Mouse (Mus musculus): ENCODE measurements around the gene Plch2. TPM values are rescaled to one million over a fixed set of nuclear protein-coding genes. Genes with fewer than 3 reads are reported as not detected.

The Plch2 gene
- polyA plus RNA-seq, 1 experiment from 2014 or later, result 0.22 TPM

- 93% methylated on average over 12 of the region's 12 CpGs for WGBS
- Histone ChIP-seq H3K9me3 (ENCODE audit: control insufficient read depth, low read length) (no peaks in the 10 kb centered on the region), H3K9ac (ENCODE audit: low read length) (no peak overlapping the region), H3K36me3 (ENCODE audit: control insufficient read depth, insufficient read depth, low read length) (peaks cover 90% of the 10 kb centered on the region), H3K27me3 (ENCODE audit: control insufficient read depth, insufficient read depth, low read length) (no peaks in the 10 kb centered on the region), H3K4me3 (ENCODE audit: control insufficient read depth in 1 of 2, insufficient read depth in 1 of 2, low read depth in 1 of 2, low read length in 2 of 2) (no peak overlapping the region), H3K4me1 (ENCODE audit: control insufficient read depth in 2 of 2, insufficient read depth in 2 of 2, low read length in 2 of 2) (peaks cover 2 to 9% of the 10 kb centered on the region in 2 experiments; a peak in 2 of 4 replicates), H3K4me2 (ENCODE audit: low read length) (no peak overlapping the region), H3K27ac (replicated peaks in 1 of 2; ENCODE audit: control insufficient read depth in 1 of 2, insufficient read depth in 1 of 2, low read depth in 2 of 2, low read length in 2 of 2) (no peak overlapping the region)
- ATAC-seq (ENCODE audit: insufficient number of reproducible peaks, insufficient read depth, low FRiP score, low read depth), result no peak
These were observed 84.0 kb downstream of the Plch2 start for GRCm38 (mm10) chr4:154972546-154972945.

- H3K36me3 ChIP-seq (ENCODE audit: control insufficient read depth, insufficient read depth, low read length), result peaks cover 45% of the 10 kb centered on the region
- ATAC-seq (ENCODE audit: insufficient number of reproducible peaks, insufficient read depth, low FRiP score, low read depth), result no peak
- H3K4me1 ChIP-seq (ENCODE audit: control insufficient read depth in 2 of 2, insufficient read depth in 2 of 2, low read length in 2 of 2), result peaks cover 28 to 45% of the 10 kb centered on the region in 2 experiments
- H3K9ac ChIP-seq (ENCODE audit: low read length), result no peak overlapping the region
- no peaks in the 10 kb centered on the region for H3K9me3 ChIP-seq (ENCODE audit: control insufficient read depth, low read length)
- no peak overlapping the region for H3K4me2 ChIP-seq (ENCODE audit: low read length)
- peaks cover 12% of the 10 kb centered on the region for H3K27me3 ChIP-seq (ENCODE audit: control insufficient read depth, insufficient read depth, low read length)
- no peak overlapping the region for H3K4me3 ChIP-seq (ENCODE audit: control insufficient read depth in 1 of 2, insufficient read depth in 1 of 2, low read depth in 1 of 2, low read length in 2 of 2)
- peak overlapping the region in 1 of 2 experiments; percentile 48; a peak in 1 of 4 replicates for H3K27ac ChIP-seq (replicated peaks in 1 of 2; ENCODE audit: control insufficient read depth in 1 of 2, insufficient read depth in 1 of 2, low read depth in 2 of 2, low read length in 2 of 2)
- WGBS, result 66% methylated on average over 5 of the region's 5 CpGs
These were observed 89.4 kb downstream of the Plch2 start for GRCm38 (mm10) chr4:154967173-154967572.

- 67% methylated on average over 3 of the region's 3 CpGs for WGBS
- H3K9ac ChIP-seq (ENCODE audit: low read length), result peak overlapping the region; percentile 45
These were observed 90.7 kb downstream of the Plch2 start for GRCm38 (mm10) chr4:154965856-154966255.

GRCm38 (mm10) chr4:154964581-154965235 is 91.9 kb downstream of the Plch2 start:
- H3K27me3 ChIP-seq (ENCODE audit: control insufficient read depth, insufficient read depth, low read length), result peaks cover 36% of the 10 kb centered on the region
- H3K4me3 ChIP-seq (ENCODE audit: control insufficient read depth in 1 of 2, insufficient read depth in 1 of 2, low read depth in 1 of 2, low read length in 2 of 2), result peak overlapping the region; percentile 82 to 96
- ATAC-seq (ENCODE audit: insufficient number of reproducible peaks, insufficient read depth, low FRiP score, low read depth), result no peak; the same call in none of the 2 replicates
- H3K36me3 ChIP-seq (ENCODE audit: control insufficient read depth, insufficient read depth, low read length), result peaks cover 20% of the 10 kb centered on the region
- no peaks in the 10 kb centered on the region for H3K9me3 ChIP-seq (ENCODE audit: control insufficient read depth, low read length)
- peaks cover 30 to 59% of the 10 kb centered on the region in 2 experiments for H3K4me1 ChIP-seq (ENCODE audit: control insufficient read depth in 2 of 2, insufficient read depth in 2 of 2, low read length in 2 of 2)
- peak overlapping the region; percentile 81 to 89 for H3K27ac ChIP-seq (replicated peaks in 1 of 2; ENCODE audit: control insufficient read depth in 1 of 2, insufficient read depth in 1 of 2, low read depth in 2 of 2, low read length in 2 of 2)
- peak overlapping the region; percentile 84 for H3K9ac ChIP-seq (ENCODE audit: low read length)
- peak overlapping the region; percentile 71 for H3K4me2 ChIP-seq (ENCODE audit: low read length)
- WGBS, result under 1% methylated on average over 36 of the region's 36 CpGs

More at GRCm38 (mm10) chr4:154965856-154966255, 90.7 kb downstream of the Plch2 start:
- peaks cover 25% of the 10 kb centered on the region for H3K27me3 ChIP-seq (ENCODE audit: control insufficient read depth, insufficient read depth, low read length)
- no peak for ATAC-seq (ENCODE audit: insufficient number of reproducible peaks, insufficient read depth, low FRiP score, low read depth)
- H3K4me1 ChIP-seq (ENCODE audit: control insufficient read depth in 2 of 2, insufficient read depth in 2 of 2, low read length in 2 of 2), result peaks cover 30 to 53% of the 10 kb centered on the region in 2 experiments
- H3K4me3 ChIP-seq (ENCODE audit: control insufficient read depth in 1 of 2, insufficient read depth in 1 of 2, low read depth in 1 of 2, low read length in 2 of 2), result peak overlapping the region in 1 of 2 experiments; percentile 82; a peak in 1 of 4 replicates
- peak overlapping the region in 1 of 2 experiments; percentile 48; a peak in 3 of 4 replicates for H3K27ac ChIP-seq (replicated peaks in 1 of 2; ENCODE audit: control insufficient read depth in 1 of 2, insufficient read depth in 1 of 2, low read depth in 2 of 2, low read length in 2 of 2)
- peak overlapping the region; percentile 71 for H3K4me2 ChIP-seq (ENCODE audit: low read length)
- H3K36me3 ChIP-seq (ENCODE audit: control insufficient read depth, insufficient read depth, low read length), result peaks cover 32% of the 10 kb centered on the region
- H3K9me3 ChIP-seq (ENCODE audit: control insufficient read depth, low read length), result no peaks in the 10 kb centered on the region

- Histone ChIP-seq H3K27me3 (ENCODE audit: control insufficient read depth, insufficient read depth, low read length) (peaks cover 43% of the 10 kb centered on the region), H3K4me1 (ENCODE audit: control insufficient read depth in 2 of 2, insufficient read depth in 2 of 2, low read length in 2 of 2) (peaks cover 30 to 59% of the 10 kb centered on the region in 2 experiments), H3K9me3 (ENCODE audit: control insufficient read depth, low read length) (no peaks in the 10 kb centered on the region), H3K9ac (ENCODE audit: low read length) (peak within 1 kb of the TSS; percentile 84), H3K27ac (replicated peaks in 1 of 2; ENCODE audit: control insufficient read depth in 1 of 2, insufficient read depth in 1 of 2, low read depth in 2 of 2, low read length in 2 of 2) (peak within 1 kb of the TSS; percentile 84 to 89), H3K4me3 (ENCODE audit: control insufficient read depth in 1 of 2, insufficient read depth in 1 of 2, low read depth in 1 of 2, low read length in 2 of 2) (peak within 1 kb of the TSS; percentile 82 to 96), H3K36me3 (ENCODE audit: control insufficient read depth, insufficient read depth, low read length) (peaks cover 14% of the 10 kb centered on the region), H3K4me2 (ENCODE audit: low read length) (peak within 1 kb of the TSS; percentile 71)
- WGBS, result under 1% methylated on average over 53 of the region's 66 CpGs
- ATAC-seq (ENCODE audit: insufficient number of reproducible peaks, insufficient read depth, low FRiP score, low read depth), result peak; percentile 93
These were observed 92.5 kb downstream of the Plch2 start, which contains the start of gene Pank4 for GRCm38 (mm10) chr4:154963901-154964580. Gene Pank4, plus strand, starts transcription at chr4:154964123.

GRCm38 (mm10) chr4:154963190-154963836 is 93.3 kb downstream of the Plch2 start:
- Histone ChIP-seq H3K4me3 (ENCODE audit: control insufficient read depth in 1 of 2, insufficient read depth in 1 of 2, low read depth in 1 of 2, low read length in 2 of 2) (peak overlapping the region; percentile 82 to 96), H3K4me2 (ENCODE audit: low read length) (peak overlapping the region; percentile 71), H3K4me1 (ENCODE audit: control insufficient read depth in 2 of 2, insufficient read depth in 2 of 2, low read length in 2 of 2) (peaks cover 31 to 61% of the 10 kb centered on the region in 2 experiments), H3K9me3 (ENCODE audit: control insufficient read depth, low read length) (no peaks in the 10 kb centered on the region), H3K27ac (replicated peaks in 1 of 2; ENCODE audit: control insufficient read depth in 1 of 2, insufficient read depth in 1 of 2, low read depth in 2 of 2, low read length in 2 of 2) (no peak overlapping the region; a peak in 1 of 4 replicates), H3K36me3 (ENCODE audit: control insufficient read depth, insufficient read depth, low read length) (peaks cover 11% of the 10 kb centered on the region; the same call in 1 of the 2 replicates), H3K27me3 (ENCODE audit: control insufficient read depth, insufficient read depth, low read length) (peaks cover 50% of the 10 kb centered on the region), H3K9ac (ENCODE audit: low read length) (peak overlapping the region; percentile 84)
- ATAC-seq (ENCODE audit: insufficient number of reproducible peaks, insufficient read depth, low FRiP score, low read depth), result no peak
- 41% methylated on average over 11 of the region's 11 CpGs for WGBS

- Histone ChIP-seq H3K27ac (replicated peaks in 1 of 2; ENCODE audit: control insufficient read depth in 1 of 2, insufficient read depth in 1 of 2, low read depth in 2 of 2, low read length in 2 of 2) (no peak overlapping the region), H3K4me2 (ENCODE audit: low read length) (no peak overlapping the region), H3K27me3 (ENCODE audit: control insufficient read depth, insufficient read depth, low read length) (peaks cover 57% of the 10 kb centered on the region), H3K9me3 (ENCODE audit: control insufficient read depth, low read length) (no peaks in the 10 kb centered on the region), H3K9ac (ENCODE audit: low read length) (no peak overlapping the region), H3K36me3 (ENCODE audit: control insufficient read depth, insufficient read depth, low read length) (peaks cover 10% of the 10 kb centered on the region; the same call in 1 of the 2 replicates), H3K4me3 (ENCODE audit: control insufficient read depth in 1 of 2, insufficient read depth in 1 of 2, low read depth in 1 of 2, low read length in 2 of 2) (no peak overlapping the region), H3K4me1 (ENCODE audit: control insufficient read depth in 2 of 2, insufficient read depth in 2 of 2, low read length in 2 of 2) (peaks cover 33 to 60% of the 10 kb centered on the region in 2 experiments)
- ATAC-seq (ENCODE audit: insufficient number of reproducible peaks, insufficient read depth, low FRiP score, low read depth), result no peak
- WGBS, result 77% methylated on average over 7 of the region's 7 CpGs
These were observed 93.9 kb downstream of the Plch2 start for GRCm38 (mm10) chr4:154962683-154963082.

All from heart, embryonic 14.5 days (tissue).